ENCODE assay signal across 2 mouse cellular contexts in the genomic region with DNA sequence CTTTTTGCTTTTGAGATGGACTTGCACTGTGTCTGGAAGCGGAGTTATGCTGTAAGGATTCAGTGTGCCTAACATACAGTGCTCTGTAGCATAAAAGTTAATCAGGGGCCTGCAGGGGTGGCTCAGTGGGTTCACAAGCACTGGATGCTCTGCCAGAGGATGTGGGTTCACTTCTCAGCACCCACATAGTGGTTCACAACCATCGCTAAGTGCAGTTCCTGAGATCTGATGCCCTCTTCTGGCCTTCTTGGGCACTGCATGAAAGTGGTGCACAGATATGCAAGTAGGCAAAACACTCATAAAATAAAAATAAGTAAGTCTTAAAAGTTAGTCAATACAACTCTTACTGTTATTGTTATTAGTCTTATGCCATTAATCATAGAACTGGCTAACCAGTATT.
TF ChIP-seq lines count a peak whose summit lies in the region.

No protein-coding gene starts in this region.

TF ChIP-seq in C2C12, 6 proteins besides CTCF, POLR2A, EP300 and RAD21:
- TF ChIP-seq MYOG (IDR thresholded peaks at IDR 0.05; ENCODE audit: control insufficient read depth, extremely low read depth, insufficient read length) (no peak), USF1 (IDR thresholded peaks at IDR 0.05; ENCODE audit: low read depth) (no peak), MAX (IDR thresholded peaks at IDR 0.05) (no peak), MYOD1 (IDR thresholded peaks at IDR 0.05; ENCODE audit: control insufficient read depth, insufficient read length, low read depth) (no peak), CEBPB (IDR thresholded peaks at IDR 0.05; ENCODE audit: low read depth) (no peak), FOSL1 (IDR thresholded peaks at IDR 0.05; ENCODE audit: insufficient read depth, low read length, poor library complexity, severe bottlenecking) (no peak)

TF ChIP-seq in MEL, 35 proteins besides CTCF, POLR2A, EP300 and RAD21:
- no peak for TF ChIP-seq CHD1 (IDR thresholded peaks at IDR 0.05; ENCODE audit: low read depth, low read length)
- TF ChIP-seq E2F4 (IDR thresholded peaks at IDR 0.05; ENCODE audit: borderline replicate concordance, low read depth, low read length) = no peak
- peak; percentile 50; the same call in 1 of the 2 replicates for TF ChIP-seq SMC3 (IDR thresholded peaks at IDR 0.05; ENCODE audit: low read depth, low read length)
